Mouse (Mus musculus) mature B cell (primary cell): ENCODE data around the gene Nt5c2.

Source experiments
- in situ Hi-C: fragments of 300-500 bp; cut with MboI; formaldehyde crosslinking; loops from 2 replicates; pipeline ENCODE4 v1.14.3; 2019

Gene Nt5c2

DNA sequence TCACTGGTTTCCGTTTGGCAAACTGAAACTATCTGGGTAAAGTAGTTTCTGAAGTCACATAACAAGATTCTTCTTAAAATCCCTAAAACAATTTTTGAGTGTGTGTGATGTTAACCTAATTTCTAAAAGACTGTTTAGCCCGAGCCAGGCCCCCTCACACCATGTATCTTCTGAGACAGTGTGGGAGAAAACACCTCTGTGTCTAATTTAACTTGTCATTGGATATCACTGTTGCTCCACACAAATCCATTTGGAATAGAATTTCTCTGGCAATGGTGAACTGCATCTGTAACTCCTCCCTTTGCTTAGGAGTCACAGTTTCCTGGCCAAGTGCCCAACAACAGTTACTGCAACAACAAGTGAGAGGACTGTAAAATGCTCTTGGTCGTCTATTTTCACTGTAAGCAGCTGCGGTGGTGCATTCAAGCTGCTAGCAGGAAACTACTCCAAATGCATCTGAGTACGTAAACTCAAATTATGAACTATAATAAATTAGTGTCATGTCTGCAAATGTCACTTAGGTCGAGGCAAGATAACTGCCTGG lies 85.8 kb downstream of the Nt5c2 start:
- in situ Hi-C loops = no loop called here

GRCm38 (mm10) chr19:46928136-46928535 lies 86.8 kb downstream of the Nt5c2 start:
- in situ Hi-C loops = no loop called here

DNA sequence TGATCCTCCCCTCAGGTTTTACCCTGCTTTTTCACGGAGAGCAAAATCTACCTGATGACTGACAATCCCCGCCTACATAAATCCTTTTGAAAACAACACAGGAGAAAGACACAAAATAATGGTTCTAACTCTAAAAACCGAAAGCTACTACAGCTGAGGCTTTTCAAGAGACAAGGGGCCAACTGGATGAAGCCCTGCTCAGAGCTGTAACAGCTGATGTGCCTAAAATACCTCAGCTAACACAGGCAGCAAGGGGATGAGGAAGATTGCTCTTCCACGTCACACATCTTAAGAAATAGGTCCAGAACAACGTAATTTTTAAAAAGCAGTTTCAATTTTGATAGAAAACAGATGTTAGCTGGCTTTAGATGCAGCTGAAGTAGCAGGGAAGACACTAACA lies 88.0 kb downstream of the Nt5c2 start:
- in situ Hi-C loops = no loop called here

DNA sequence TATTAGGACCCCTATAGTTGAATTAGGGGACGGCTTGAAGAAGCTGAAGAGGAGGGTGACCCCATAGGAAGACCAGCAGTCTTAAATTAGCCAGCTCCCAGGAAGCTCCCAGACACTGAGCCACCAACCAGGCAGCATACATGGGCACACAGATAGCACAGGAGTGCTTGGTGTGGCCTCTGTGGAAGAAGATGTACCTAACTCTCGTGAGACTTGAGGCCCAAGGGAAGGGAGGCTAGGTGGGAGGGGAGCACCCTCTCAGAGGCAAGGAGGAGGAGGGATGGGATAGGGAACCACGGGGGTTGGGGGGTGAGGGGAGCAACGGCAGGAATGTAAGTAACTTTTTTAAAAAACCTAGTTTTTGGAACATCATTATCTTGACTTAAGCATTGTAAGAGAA lies 88.6 kb downstream of the Nt5c2 start:
- in situ Hi-C loops = no loop called here

DNA sequence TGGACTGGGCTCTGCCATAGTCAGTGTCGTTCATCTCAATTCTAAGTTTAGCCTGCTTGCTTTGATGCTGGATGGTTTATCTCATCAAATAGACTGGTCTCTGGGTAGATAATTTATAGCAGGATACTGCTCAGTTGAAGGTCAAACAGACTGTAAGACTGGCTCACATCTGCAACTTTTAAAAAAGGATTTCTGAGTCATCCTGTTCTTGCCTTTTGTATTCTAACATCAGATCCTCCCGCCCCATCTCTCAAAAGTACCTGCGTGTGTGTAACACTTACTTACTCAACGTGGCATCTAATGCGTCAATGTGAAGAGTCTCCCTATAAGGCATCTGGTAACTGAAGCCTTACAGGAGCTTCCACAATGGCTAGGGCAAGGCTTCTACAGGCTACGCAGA lies 94.4 kb downstream of the Nt5c2 start:
- in situ Hi-C loops = no loop called here

DNA sequence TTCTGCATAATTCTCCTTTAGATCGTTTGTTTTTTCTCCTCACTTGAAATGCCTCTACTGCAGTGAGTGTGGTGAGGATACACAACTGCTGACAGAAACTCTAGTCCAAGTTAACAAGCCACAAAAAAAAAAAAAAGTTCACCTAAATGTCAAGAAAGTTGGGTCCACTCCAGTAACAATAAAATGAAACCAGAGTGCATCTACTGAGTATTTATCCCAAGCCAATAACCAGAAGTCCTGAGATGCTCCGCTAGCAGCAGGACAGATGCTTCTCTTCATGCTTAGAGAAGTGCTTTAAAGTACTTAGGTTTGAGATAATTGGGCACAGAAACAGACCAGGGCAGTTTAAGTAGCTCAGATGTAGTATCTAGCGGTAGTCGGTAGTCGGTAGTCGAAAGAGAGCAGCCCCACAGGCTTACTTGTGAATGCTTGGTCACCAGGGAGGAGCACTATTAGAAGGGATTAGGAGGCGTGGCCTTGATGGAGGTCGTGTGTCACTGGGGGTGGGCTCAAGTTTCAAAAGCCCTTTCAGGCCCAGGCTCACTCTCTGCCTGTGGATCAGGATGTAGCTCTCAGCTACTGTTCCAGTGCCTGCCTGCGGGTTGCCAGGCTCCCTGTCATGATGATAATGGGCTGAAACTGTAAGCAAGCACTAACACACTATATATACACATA lies 99.4 kb downstream of the Nt5c2 start:
- in situ Hi-C loops = no loop called here

DNA sequence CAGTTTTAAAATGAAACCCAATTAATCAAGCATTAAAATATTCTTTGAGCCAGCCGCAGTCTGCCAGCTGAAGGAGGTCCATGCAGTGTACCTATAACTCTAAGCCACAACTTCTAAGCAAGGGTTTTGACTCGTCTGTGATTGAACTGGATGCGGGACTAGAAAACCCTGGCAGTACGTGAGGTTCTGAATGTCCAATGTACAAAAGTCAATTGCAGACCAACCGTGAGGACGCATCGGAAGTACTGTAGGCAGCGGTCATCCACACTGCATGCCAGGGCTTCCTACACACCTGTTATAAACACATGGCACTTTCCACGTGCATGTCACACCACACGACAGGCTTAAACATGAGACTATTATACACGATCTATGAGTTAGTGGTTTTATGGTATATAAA lies 101.3 kb downstream of the Nt5c2 start:
- in situ Hi-C loops = no loop called here

- in situ Hi-C loops = no loop called here
Measured at GRCm38 (mm10) chr19:46911492-46911891, 103.5 kb downstream of the Nt5c2 start.

- in situ Hi-C loops = no loop called here
Measured at GRCm38 (mm10) chr19:46908977-46909376, 106.0 kb downstream of the Nt5c2 start.

GRCm38 (mm10) chr19:46908207-46908606 lies 106.7 kb downstream of the Nt5c2 start:
- in situ Hi-C loops = no loop called here

- in situ Hi-C loops = no loop called here
Measured at GRCm38 (mm10) chr19:46905971-46906370, 109.0 kb downstream of the Nt5c2 start.

DNA sequence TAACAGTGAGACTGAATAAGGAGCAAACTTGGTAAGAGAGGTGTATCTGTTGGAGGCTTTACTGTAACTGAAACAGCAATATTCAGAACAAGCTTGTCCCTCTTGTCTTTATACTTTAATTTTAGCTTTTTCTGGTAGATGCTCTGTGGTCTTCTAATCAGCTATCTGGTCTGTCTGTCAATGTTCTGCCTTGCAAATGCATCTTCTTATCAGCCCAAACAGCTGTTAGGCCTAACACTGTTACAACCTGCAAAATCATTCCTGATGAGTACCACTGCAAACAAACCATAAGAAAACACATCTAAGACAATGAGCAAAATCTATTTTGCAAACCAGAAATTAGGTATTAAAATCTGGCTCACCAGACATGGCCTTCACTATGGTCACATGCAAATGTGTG lies 109.6 kb downstream of the Nt5c2 start:
- in situ Hi-C loops = no loop called here

GRCm38 (mm10) chr19:46904907-46905306 lies 110.0 kb downstream of the Nt5c2 start:
- in situ Hi-C loops = no loop called here

DNA sequence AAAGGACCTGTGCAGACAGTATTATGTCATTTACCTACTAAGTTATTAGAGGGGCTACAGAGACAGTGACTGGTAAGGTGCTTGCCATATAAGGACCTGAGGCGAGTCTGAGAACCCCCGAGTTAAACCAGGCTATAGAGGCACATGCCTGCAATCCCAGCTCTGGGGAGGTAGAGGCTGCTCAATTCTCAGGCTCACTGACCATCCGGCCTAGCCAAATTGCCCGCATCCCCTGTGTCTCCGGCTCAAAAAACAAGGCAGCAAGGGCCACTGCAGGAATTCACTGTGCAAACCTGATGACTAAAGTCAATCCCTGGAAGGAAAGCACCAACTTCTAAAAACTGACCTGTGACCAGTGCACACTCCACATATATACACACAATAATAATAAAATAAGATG lies 111.6 kb downstream of the Nt5c2 start:
- in situ Hi-C loops = no loop called here

GRCm38 (mm10) chr19:46901323-46901722 lies 113.6 kb downstream of the Nt5c2 start:
- in situ Hi-C loops = no loop called here

- in situ Hi-C loops = no loop called here
Measured at GRCm38 (mm10) chr19:46900786-46901185, 114.2 kb downstream of the Nt5c2 start.

DNA sequence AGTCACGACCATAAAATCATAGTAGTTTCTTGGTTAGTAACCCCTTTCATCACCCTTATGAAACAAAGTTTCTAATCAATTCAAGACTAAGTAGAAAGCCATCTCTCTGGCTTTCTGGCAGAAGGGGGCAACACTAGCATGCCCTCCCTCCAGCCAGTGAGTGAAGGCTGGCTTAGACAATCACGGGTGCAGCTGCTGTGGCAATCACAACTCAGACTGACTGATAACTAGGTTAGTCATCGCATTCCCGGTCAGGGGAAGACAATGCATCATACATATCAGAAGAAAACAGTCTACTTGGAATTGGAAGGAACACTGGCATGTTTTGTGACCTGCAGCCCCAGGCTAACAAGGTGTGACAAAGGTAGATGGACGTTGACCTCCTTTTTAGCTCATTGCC lies 115.1 kb downstream of the Nt5c2 start:
- in situ Hi-C loops = no loop called here

GRCm38 (mm10) chr19:46899306-46899705 lies 115.6 kb downstream of the Nt5c2 start:
- in situ Hi-C loops = no loop called here

DNA sequence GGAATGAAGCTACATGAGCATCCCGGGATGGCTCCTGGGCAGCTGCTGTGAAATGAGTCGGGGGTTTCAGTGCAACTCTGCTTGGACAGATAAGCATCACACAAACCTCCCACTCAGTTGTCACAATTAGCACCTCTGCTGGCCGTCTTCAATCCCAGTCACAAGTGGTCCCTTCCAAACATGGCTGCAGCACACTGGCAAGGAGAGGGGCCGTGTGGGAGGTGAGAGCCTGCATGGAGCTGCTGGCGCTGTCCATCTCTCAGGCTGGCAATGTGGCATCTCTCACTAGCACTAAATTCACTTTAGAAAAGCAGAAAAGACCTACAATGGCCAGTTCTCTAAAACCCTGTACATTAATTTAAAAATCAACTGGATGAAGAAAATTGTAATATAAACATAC lies 116.7 kb downstream of the Nt5c2 start:
- in situ Hi-C loops = no loop called here

DNA sequence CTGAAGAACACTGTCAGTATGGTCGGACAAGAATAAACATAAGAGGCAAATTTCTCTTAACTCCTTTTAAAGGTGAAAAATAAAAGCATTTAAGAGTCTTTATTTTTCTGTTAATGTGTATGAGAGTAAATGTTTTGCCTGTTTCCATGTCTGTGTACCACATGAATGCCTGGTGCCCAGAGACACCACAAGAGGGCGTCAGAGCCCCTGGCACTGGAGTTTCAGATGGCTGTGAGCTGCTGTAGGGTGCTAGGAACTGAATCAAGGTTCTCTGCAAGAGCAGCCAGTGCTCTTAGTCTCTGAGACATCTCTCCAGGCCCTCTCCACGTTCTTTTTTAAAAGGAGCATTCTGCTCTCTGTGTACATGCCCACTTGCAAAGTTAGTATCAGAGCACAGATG lies 117.8 kb downstream of the Nt5c2 start:
- in situ Hi-C loops = no loop called here

DNA sequence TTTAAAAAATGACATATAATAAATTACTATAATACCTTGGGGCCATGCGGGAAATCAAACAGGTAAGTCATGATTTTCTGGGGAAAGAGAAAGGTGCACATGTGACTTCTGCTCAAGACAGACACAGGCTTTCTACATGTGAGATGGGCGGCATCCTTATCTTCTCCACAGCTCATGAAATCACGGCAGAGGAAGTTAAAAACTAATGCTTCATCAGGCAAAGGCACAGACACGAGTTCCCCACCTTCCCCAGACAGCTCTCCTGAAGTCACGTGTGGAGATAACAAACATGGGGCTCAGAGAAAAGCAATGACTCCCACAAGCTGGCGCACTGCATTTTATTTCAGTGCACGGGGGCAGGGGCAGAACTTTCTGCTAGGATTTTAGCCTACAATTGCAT lies 121.5 kb downstream of the Nt5c2 start:
- in situ Hi-C loops = no loop called here

DNA sequence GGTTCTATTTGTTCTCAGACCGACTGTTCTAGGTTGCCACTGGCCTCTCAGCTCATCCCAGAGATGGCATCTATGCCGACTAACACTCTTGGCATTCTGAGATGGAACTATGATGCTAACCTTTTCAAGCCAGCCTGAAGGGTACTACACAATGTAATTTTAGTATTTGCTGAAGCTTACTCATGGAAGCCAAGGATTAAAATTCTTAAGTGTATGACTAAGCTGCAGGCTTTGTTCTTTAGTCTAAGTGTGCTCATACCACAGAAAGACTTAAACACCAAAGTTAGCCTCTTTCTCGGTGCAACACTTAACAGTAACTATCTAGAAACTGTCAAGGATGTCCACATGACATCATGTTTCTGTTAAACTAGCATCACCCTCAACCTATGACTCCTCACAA lies 122.1 kb downstream of the Nt5c2 start:
- in situ Hi-C loops = no loop called here

DNA sequence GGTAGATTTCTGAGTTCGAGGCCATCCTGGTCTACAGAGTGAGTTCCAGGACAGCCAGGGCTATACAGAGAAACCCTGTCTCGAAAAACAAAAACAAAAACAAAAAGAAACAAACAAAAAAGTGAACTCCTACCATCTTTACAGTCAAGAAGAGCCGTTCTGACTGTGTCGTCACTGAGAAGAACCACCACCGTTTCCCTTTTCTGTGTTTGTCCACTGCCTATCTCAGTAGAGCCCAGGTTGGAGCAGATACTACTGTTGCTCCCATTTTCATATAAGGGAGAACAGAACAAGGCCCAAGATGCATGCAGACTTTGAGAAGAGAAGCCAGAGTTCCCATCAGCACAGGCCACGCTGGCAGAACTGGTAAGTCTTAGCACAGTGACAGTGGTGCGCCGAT lies 124.3 kb downstream of the Nt5c2 start:
- in situ Hi-C loops = no loop called here

DNA sequence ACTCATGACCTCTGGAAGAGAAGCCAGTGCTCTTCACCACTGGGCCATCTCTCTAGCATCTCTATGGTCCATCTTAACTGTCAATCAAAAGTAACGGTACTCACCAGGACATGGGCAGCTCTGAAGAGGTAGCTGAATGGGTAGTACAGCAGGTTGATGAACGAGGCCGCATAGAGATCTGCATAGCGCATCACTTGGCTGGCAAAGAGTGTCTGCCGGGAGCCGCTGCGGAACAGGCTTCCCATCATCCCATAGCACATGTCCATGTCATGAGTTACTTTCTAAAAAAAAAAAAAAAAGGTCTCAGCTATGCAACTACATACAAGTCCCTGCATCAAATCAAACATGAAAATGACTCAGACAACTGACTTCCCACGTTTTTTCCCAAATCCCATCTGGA lies 125.3 kb downstream of the Nt5c2 start:
- in situ Hi-C loops = no loop called here
